Mouse (Mus musculus): ENCODE data around the gene Olfr64. TPM values are rescaled to one million over a fixed set of nuclear protein-coding genes. Genes with fewer than 3 reads are reported as not detected.

Olfr64 gene
- polyA plus RNA-seq, 2 experiments, result under 0.01 TPM; not detected in 1

GRCm38 (mm10) chr7:103843034-103843433 is 51.3 kb downstream of the Olfr64 start, which contains the start of gene Hbb-bh1:
Gene Hbb-bh1, minus strand, starts transcription at chr7:103843164.
- no peak within 1 kb of the TSS for H3K4me2 ChIP-seq (ENCODE audit: low read depth)
- H3K9ac ChIP-seq (replicated peaks), result peak within 1 kb of the TSS; percentile 27; the same call in 1 of the 2 replicates
- H3K27me3 ChIP-seq (ENCODE audit: control insufficient read depth, insufficient read depth, low read length), result no peaks in the 10 kb centered on the region
- DNase-seq (ENCODE audit: low read depth in 3 of 3, low spot score in 3 of 3) (no peak), ATAC-seq (ENCODE audit: insufficient read depth) (peak; percentile 29; the same call in 1 of the 2 replicates)
- no peaks in the 10 kb centered on the region for H3K9me3 ChIP-seq (ENCODE audit: control insufficient read depth, low read length)
- no peak for TF ChIP-seq CTCF (IDR thresholded peaks at IDR 0.05; ENCODE audit: low read depth)
- TF ChIP-seq EP300 (IDR thresholded peaks at IDR 0.05; ENCODE audit: low read depth), result no peak
- no peak within 1 kb of the TSS for H3K4me3 ChIP-seq (ENCODE audit: insufficient read depth in 1 of 2, low read depth in 2 of 2, low read length in 2 of 2)
- peaks cover 25 to 28% of the 10 kb centered on the region in 2 experiments for H3K4me1 ChIP-seq (replicated peaks; ENCODE audit: control insufficient read depth in 2 of 2, insufficient read depth in 2 of 2, low read length in 1 of 2)
- peak within 1 kb of the TSS; percentile 49 for H3K27ac ChIP-seq
- WGBS (ENCODE audit: insufficient replicate concordance), result 71% methylated on average over 2 of the region's 2 CpGs
- no peaks in the 10 kb centered on the region for H3K36me3 ChIP-seq (replicated peaks; ENCODE audit: control insufficient read depth, insufficient read depth, low read depth)

DNA sequence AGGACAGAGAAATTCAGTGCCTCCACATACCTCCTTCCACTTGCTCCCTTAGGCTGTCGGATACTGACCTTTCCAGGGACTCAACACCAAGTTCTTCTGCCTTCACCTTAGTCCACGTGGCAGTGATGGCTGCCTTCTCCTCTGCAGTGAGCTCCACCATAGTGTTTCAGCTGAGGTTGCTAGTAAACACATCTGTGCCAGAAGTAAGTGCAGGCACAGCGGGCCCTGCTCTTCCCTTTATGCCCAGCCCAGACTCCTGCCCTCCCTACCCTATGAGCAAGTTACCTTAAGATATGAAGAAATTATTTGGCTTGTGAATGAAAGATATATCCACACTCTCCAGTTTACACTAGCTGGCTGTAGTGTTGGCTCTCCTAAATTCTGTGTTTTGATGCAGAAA is 54.0 kb downstream of the Olfr64 start, which contains the start of gene Hbb-bh2:
Gene Hbb-bh2 (minus strand): TSS at position 253 of the 400 bp plus-strand sequence.
- Histone ChIP-seq H3K9ac (replicated peaks) (peak within 1 kb of the TSS; percentile 3), H3K36me3 (replicated peaks; ENCODE audit: control insufficient read depth, insufficient read depth, low read depth) (no peaks in the 10 kb centered on the region), H3K4me3 (ENCODE audit: insufficient read depth in 1 of 2, low read depth in 2 of 2, low read length in 2 of 2) (no peak within 1 kb of the TSS), H3K27ac (peak within 1 kb of the TSS; percentile 54), H3K27me3 (ENCODE audit: control insufficient read depth, insufficient read depth, low read length) (no peaks in the 10 kb centered on the region), H3K4me1 (replicated peaks; ENCODE audit: control insufficient read depth in 2 of 2, insufficient read depth in 2 of 2, low read length in 1 of 2) (peaks cover 22 to 29% of the 10 kb centered on the region in 2 experiments), H3K9me3 (ENCODE audit: control insufficient read depth, low read length) (no peaks in the 10 kb centered on the region), H3K4me2 (ENCODE audit: low read depth) (no peak within 1 kb of the TSS)
- DNase-seq (ENCODE audit: low read depth in 3 of 3, low spot score in 3 of 3) (no peak), ATAC-seq (ENCODE audit: insufficient read depth) (peak; percentile 18; the same call in 1 of the 2 replicates)
- 61% methylated on average over 3 of the region's 3 CpGs for WGBS (ENCODE audit: insufficient replicate concordance)
- TF ChIP-seq CTCF (IDR thresholded peaks at IDR 0.05; ENCODE audit: low read depth) (no peak), EP300 (IDR thresholded peaks at IDR 0.05; ENCODE audit: low read depth) (no peak)

Other genes with a start within 250 kb of the Olfr64 start
Only the 30 nearest of the 33 such genes appear.
- not detected in 2 replicates for gene Olfr623, start 230.8 kb downstream of the Olfr64 start, polyA plus RNA-seq (2012; rRNA removed)
- gene Olfr623, start 230.8 kb downstream of the Olfr64 start, polyA plus RNA-seq (2014; fragmentation: Nextera tagmentation; extraction: Ambion mirVana), result not detected in 2 replicates
- gene Olfr624, start 223.3 kb downstream of the Olfr64 start, polyA plus RNA-seq (2012; rRNA removed), result 0.01 TPM in 2 replicates
- not detected in 2 replicates for gene Olfr624, start 223.3 kb downstream of the Olfr64 start, polyA plus RNA-seq (2014; fragmentation: Nextera tagmentation; extraction: Ambion mirVana)
- not detected in 2 replicates for gene Olfr625-ps1, start 211.8 kb downstream of the Olfr64 start, polyA plus RNA-seq (2012; rRNA removed)
- gene Olfr625-ps1, start 211.8 kb downstream of the Olfr64 start, polyA plus RNA-seq (2014; fragmentation: Nextera tagmentation; extraction: Ambion mirVana), result not detected in 2 replicates
- not detected in 2 replicates for gene Olfr243, start 179.8 kb downstream of the Olfr64 start, polyA plus RNA-seq (2012; rRNA removed)
- not detected in 2 replicates for gene Olfr243, start 179.8 kb downstream of the Olfr64 start, polyA plus RNA-seq (2014; fragmentation: Nextera tagmentation; extraction: Ambion mirVana)
- gene Olfr628, start 164.1 kb downstream of the Olfr64 start, polyA plus RNA-seq (2012; rRNA removed), result not detected in 2 replicates
- gene Olfr628, start 164.1 kb downstream of the Olfr64 start, polyA plus RNA-seq (2014; fragmentation: Nextera tagmentation; extraction: Ambion mirVana), result not detected in 2 replicates
- gene Olfr629, start 149.5 kb downstream of the Olfr64 start, polyA plus RNA-seq (2012; rRNA removed), result 0.08 TPM in 1 of 2 replicates, not detected in the other
- 0.18 and 0.22 TPM in 2 replicates for gene Olfr629, start 149.5 kb downstream of the Olfr64 start, polyA plus RNA-seq (2014; fragmentation: Nextera tagmentation; extraction: Ambion mirVana)
- gene Olfr630, start 137.2 kb downstream of the Olfr64 start, polyA plus RNA-seq (2012; rRNA removed), result 0.03 TPM in 2 replicates
- not detected in 2 replicates for gene Olfr630, start 137.2 kb downstream of the Olfr64 start, polyA plus RNA-seq (2014; fragmentation: Nextera tagmentation; extraction: Ambion mirVana)
- 0.01 TPM in 1 of 2 replicates, not detected in the other for gene Olfr69, start 122.9 kb downstream of the Olfr64 start, polyA plus RNA-seq (2012; rRNA removed)
- gene Olfr69, start 122.9 kb downstream of the Olfr64 start, polyA plus RNA-seq (2014; fragmentation: Nextera tagmentation; extraction: Ambion mirVana), result not detected in 2 replicates
- gene Olfr68, start 114.8 kb downstream of the Olfr64 start, polyA plus RNA-seq (2012; rRNA removed), result 0.02 and 0.10 TPM in 2 replicates
- 0.08 TPM in 1 of 2 replicates, not detected in the other for gene Olfr68, start 114.8 kb downstream of the Olfr64 start, polyA plus RNA-seq (2014; fragmentation: Nextera tagmentation; extraction: Ambion mirVana)
- gene Olfr67, start 102.7 kb downstream of the Olfr64 start, polyA plus RNA-seq (2012; rRNA removed), result 0.02 TPM in 1 of 2 replicates, not detected in the other
- not detected in 2 replicates for gene Olfr67, start 102.7 kb downstream of the Olfr64 start, polyA plus RNA-seq (2014; fragmentation: Nextera tagmentation; extraction: Ambion mirVana)
- gene Hbb-bt, start 80.5 kb downstream of the Olfr64 start, polyA plus RNA-seq (2012; rRNA removed), result 57,913 and 74,220 TPM in 2 replicates
- 62,702 and 66,320 TPM in 2 replicates for gene Hbb-bt, start 80.5 kb downstream of the Olfr64 start, polyA plus RNA-seq (2014; fragmentation: Nextera tagmentation; extraction: Ambion mirVana)
- gene Hbb-bs, start 66.4 kb downstream of the Olfr64 start, polyA plus RNA-seq (2012; rRNA removed), result 195,474 and 209,901 TPM in 2 replicates
- 126,713 and 131,477 TPM in 2 replicates for gene Hbb-bs, start 66.4 kb downstream of the Olfr64 start, polyA plus RNA-seq (2014; fragmentation: Nextera tagmentation; extraction: Ambion mirVana)
- gene Hbb-bh2, start 54.0 kb downstream of the Olfr64 start, polyA plus RNA-seq (2012; rRNA removed), result 0.19 and 0.36 TPM in 2 replicates
- gene Hbb-bh2, start 54.0 kb downstream of the Olfr64 start, polyA plus RNA-seq (2014; fragmentation: Nextera tagmentation; extraction: Ambion mirVana), result not detected in 2 replicates
- gene Hbb-bh1, start 51.3 kb downstream of the Olfr64 start, polyA plus RNA-seq (2012; rRNA removed), result 94.8 and 146 TPM in 2 replicates
- 155 and 211 TPM in 2 replicates for gene Hbb-bh1, start 51.3 kb downstream of the Olfr64 start, polyA plus RNA-seq (2014; fragmentation: Nextera tagmentation; extraction: Ambion mirVana)
- 361 and 394 TPM in 2 replicates for gene Hbb-y, start 41.3 kb downstream of the Olfr64 start, polyA plus RNA-seq (2012; rRNA removed)
- 543 and 665 TPM in 2 replicates for gene Hbb-y, start 41.3 kb downstream of the Olfr64 start, polyA plus RNA-seq (2014; fragmentation: Nextera tagmentation; extraction: Ambion mirVana)
- gene Olfr66, start 8.2 kb downstream of the Olfr64 start, polyA plus RNA-seq (2012; rRNA removed), result 0.03 TPM in 1 of 2 replicates, not detected in the other
- not detected in 2 replicates for gene Olfr66, start 8.2 kb downstream of the Olfr64 start, polyA plus RNA-seq (2014; fragmentation: Nextera tagmentation; extraction: Ambion mirVana)
- gene Olfr65, start 9.0 kb upstream of the Olfr64 start, polyA plus RNA-seq (2012; rRNA removed), result not detected in 2 replicates
- not detected in 2 replicates for gene Olfr65, start 9.0 kb upstream of the Olfr64 start, polyA plus RNA-seq (2014; fragmentation: Nextera tagmentation; extraction: Ambion mirVana)
- 0.84 and 0.95 TPM in 2 replicates for gene Olfr631, start 34.3 kb upstream of the Olfr64 start, polyA plus RNA-seq (2012; rRNA removed)
- gene Olfr631, start 34.3 kb upstream of the Olfr64 start, polyA plus RNA-seq (2014; fragmentation: Nextera tagmentation; extraction: Ambion mirVana), result 0.19 and 0.24 TPM in 2 replicates
- gene Olfr632, start 39.9 kb upstream of the Olfr64 start, polyA plus RNA-seq (2012; rRNA removed), result 1.9 and 2.2 TPM in 2 replicates
- 0.52 and 0.69 TPM in 2 replicates for gene Olfr632, start 39.9 kb upstream of the Olfr64 start, polyA plus RNA-seq (2014; fragmentation: Nextera tagmentation; extraction: Ambion mirVana)
- 0.04 and 0.06 TPM in 2 replicates for gene Olfr633, start 50.0 kb upstream of the Olfr64 start, polyA plus RNA-seq (2012; rRNA removed)
- not detected in 2 replicates for gene Olfr633, start 50.0 kb upstream of the Olfr64 start, polyA plus RNA-seq (2014; fragmentation: Nextera tagmentation; extraction: Ambion mirVana)
- 0.02 and 0.03 TPM in 2 replicates for gene Olfr635, start 76.7 kb upstream of the Olfr64 start, polyA plus RNA-seq (2012; rRNA removed)
- gene Olfr635, start 76.7 kb upstream of the Olfr64 start, polyA plus RNA-seq (2014; fragmentation: Nextera tagmentation; extraction: Ambion mirVana), result not detected in 2 replicates
- 0.06 and 0.18 TPM in 2 replicates for gene Olfr638, start 104.3 kb upstream of the Olfr64 start, polyA plus RNA-seq (2012; rRNA removed)
- gene Olfr638, start 104.3 kb upstream of the Olfr64 start, polyA plus RNA-seq (2014; fragmentation: Nextera tagmentation; extraction: Ambion mirVana), result not detected in 2 replicates
- gene Olfr639, start 122.8 kb upstream of the Olfr64 start, polyA plus RNA-seq (2012; rRNA removed), result not detected in 2 replicates
- 0.03 TPM in 1 of 2 replicates, not detected in the other for gene Olfr639, start 122.8 kb upstream of the Olfr64 start, polyA plus RNA-seq (2014; fragmentation: Nextera tagmentation; extraction: Ambion mirVana)
- not detected in 2 replicates for gene Olfr640, start 131.1 kb upstream of the Olfr64 start, polyA plus RNA-seq (2012; rRNA removed)
- not detected in 2 replicates for gene Olfr640, start 131.1 kb upstream of the Olfr64 start, polyA plus RNA-seq (2014; fragmentation: Nextera tagmentation; extraction: Ambion mirVana)
- not detected in 2 replicates for gene Olfr641, start 141.0 kb upstream of the Olfr64 start, polyA plus RNA-seq (2012; rRNA removed)
- gene Olfr641, start 141.0 kb upstream of the Olfr64 start, polyA plus RNA-seq (2014; fragmentation: Nextera tagmentation; extraction: Ambion mirVana), result not detected in 2 replicates
- gene Olfr642, start 158.2 kb upstream of the Olfr64 start, polyA plus RNA-seq (2012; rRNA removed), result not detected in 2 replicates
- gene Olfr642, start 158.2 kb upstream of the Olfr64 start, polyA plus RNA-seq (2014; fragmentation: Nextera tagmentation; extraction: Ambion mirVana), result not detected in 2 replicates
- gene 4930516K23Rik, start 167.0 kb upstream of the Olfr64 start, polyA plus RNA-seq (2012; rRNA removed), result not detected in 2 replicates
- not detected in 2 replicates for gene 4930516K23Rik, start 167.0 kb upstream of the Olfr64 start, polyA plus RNA-seq (2014; fragmentation: Nextera tagmentation; extraction: Ambion mirVana)
- gene Olfr644, start 177.4 kb upstream of the Olfr64 start, polyA plus RNA-seq (2012; rRNA removed), result not detected in 2 replicates
- not detected in 2 replicates for gene Olfr644, start 177.4 kb upstream of the Olfr64 start, polyA plus RNA-seq (2014; fragmentation: Nextera tagmentation; extraction: Ambion mirVana)
- not detected in 2 replicates for gene Olfr645, start 191.0 kb upstream of the Olfr64 start, polyA plus RNA-seq (2012; rRNA removed)
- not detected in 2 replicates for gene Olfr645, start 191.0 kb upstream of the Olfr64 start, polyA plus RNA-seq (2014; fragmentation: Nextera tagmentation; extraction: Ambion mirVana)
- not detected in 2 replicates for gene Olfr646, start 210.4 kb upstream of the Olfr64 start, polyA plus RNA-seq (2012; rRNA removed)
- gene Olfr646, start 210.4 kb upstream of the Olfr64 start, polyA plus RNA-seq (2014; fragmentation: Nextera tagmentation; extraction: Ambion mirVana), result not detected in 2 replicates

Data from liver, embryonic 14.5 days (tissue).